Mouse (Mus musculus): Measurements from ENCODE around the gene Atf7.

Atf7 gene

GRCm38 (mm10) chr15:102483136-102483535, 142.1 kb downstream of the Atf7 start:
- DNase-seq, result no peak
